Mouse (Mus musculus) thymus, adult 2 months (tissue): ENCODE measurements around the gene Spata17. TPM values are rescaled to one million over a fixed set of nuclear protein-coding genes. Genes with fewer than 3 reads are reported as not detected.
"Not testable (repeated sequence)": the region's sequence is repeated elsewhere in the genome, so short reads cannot be mapped to it uniquely, and the experiment has no call there.

Experiments
- DNase-seq: peaks from one replicate; pipeline ENCODE4 v3.0.0; 2021
- H3K27ac ChIP-seq: fragments of 200-500 bp; 2 replicates; pipeline ENCODE4 v1.5.1; 2012; ENCODE audit warnings: low read length, control low read depth; ENCODE audit not compliant: control insufficient read depth, insufficient read depth
- H3K27me3 ChIP-seq: fragments of 200-500 bp; 2 replicates; pipeline ENCODE4 v1.6.1; 2012; ENCODE audit warnings: mild to moderate bottlenecking, low read length, moderate library complexity, mixed read lengths; ENCODE audit not compliant: control insufficient read depth, insufficient read depth
- H3K36me3 ChIP-seq: fragments of 200-500 bp; 2 replicates; pipeline ENCODE4 v1.6.1; 2012; ENCODE audit warnings: mild to moderate bottlenecking, low read length, moderate library complexity; ENCODE audit not compliant: control insufficient read depth, insufficient read depth
- H3K4me1 ChIP-seq: fragments of 200-500 bp; replicated peaks from 2 replicates; pipeline ENCODE4 v1.6.1; 2012; ENCODE audit warnings: low read length; ENCODE audit not compliant: control insufficient read depth, insufficient read depth
- H3K4me3 ChIP-seq: fragments of 200-500 bp; 2 replicates; pipeline ENCODE4 v1.5.1; 2012; ENCODE audit warnings: mild to moderate bottlenecking, low read length, control low read depth, moderate library complexity; ENCODE audit not compliant: control insufficient read depth, insufficient read depth
- CTCF ChIP-seq: fragments of 200-500 bp; IDR thresholded peaks from 2 replicates; pipeline ENCODE4 v1.5.1; 2012; ENCODE audit warnings: mild to moderate bottlenecking, control low read depth, low read length, moderate library complexity, borderline replicate concordance; ENCODE audit not compliant: control insufficient read depth, poor library complexity, insufficient read depth; ENCODE audit errors: extremely low read depth
- POLR2A ChIP-seq: fragments of 200-500 bp; IDR thresholded peaks from 2 replicates; pipeline ENCODE4 v1.6.1; 2012; ENCODE audit warnings: mild to moderate bottlenecking, low read length, control low read depth, moderate library complexity; ENCODE audit not compliant: control insufficient read depth, poor library complexity, insufficient read depth; ENCODE audit errors: extremely low read depth
- WGBS: fragments of 180-500 bp; shearing (Covaris S2); methylation state at CpG from one replicate; pipeline ENCODE4 v1.1.7; 2018; 5-methylcytosine and 5-hydroxymethylcytosine counted together
- polyA plus RNA-seq: library from polyadenylated mRNA; depleted of rRNA; stranded (reverse); fragments of >200 nt; gene quantifications from 2 replicates; pipeline ENCODE4 v1.2.3, GENCODE M21; 2012

Spata17 gene
- polyA plus RNA-seq, 1 experiment, result 0.05 TPM

DNA sequence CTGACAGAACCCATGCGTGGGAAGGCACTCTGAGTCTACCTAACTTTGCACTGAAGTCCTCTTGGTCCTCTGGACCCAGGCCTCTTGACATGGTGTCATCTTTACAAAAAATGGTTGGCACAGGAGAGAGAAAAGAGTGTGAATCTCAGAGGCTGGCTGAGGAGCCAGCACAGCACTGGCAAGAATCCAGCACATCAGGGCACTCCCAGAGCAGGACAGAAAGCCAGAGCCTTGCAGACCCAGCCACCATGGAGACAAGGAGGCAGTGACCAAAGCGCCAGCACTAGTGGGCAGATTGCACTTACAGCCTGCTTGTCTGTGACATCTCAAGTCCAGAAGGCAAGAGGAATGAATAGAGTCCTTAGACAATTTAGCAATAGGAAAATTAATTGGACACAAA, 62.7 kb downstream of the Spata17 start:
- H3K36me3 ChIP-seq, result no peaks in the 10 kb centered on the region
- no peaks in the 10 kb centered on the region for H3K4me1 ChIP-seq
- WGBS, result 90% methylated on average over 2 of the region's 2 CpGs
- H3K27me3 ChIP-seq, result no peaks in the 10 kb centered on the region
- no peak overlapping the region for H3K4me3 ChIP-seq
- no peak for DNase-seq
- TF ChIP-seq POLR2A (no peak), CTCF (no peak)
- no peak overlapping the region for H3K27ac ChIP-seq

DNA sequence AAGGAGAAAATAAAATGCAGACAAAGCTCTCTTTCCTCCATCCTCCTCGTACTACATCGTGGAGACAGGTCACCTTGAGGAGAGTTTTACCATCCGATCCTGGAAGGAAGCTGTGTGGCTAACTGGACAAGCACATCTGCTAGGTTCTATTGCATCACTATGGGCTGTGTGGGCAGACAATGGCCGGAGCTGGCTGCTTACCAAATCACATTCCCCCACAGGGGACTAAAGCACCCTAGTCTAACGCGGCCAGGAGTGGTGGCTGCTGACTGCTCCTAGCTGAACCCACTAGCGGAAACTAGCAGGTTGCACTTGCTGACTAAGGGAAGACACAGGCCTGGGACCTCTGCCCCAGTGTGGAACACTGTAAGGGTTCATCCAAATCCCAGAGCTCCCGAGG, 72.3 kb downstream of the Spata17 start:
- Histone ChIP-seq H3K27ac (no peak overlapping the region), H3K4me3 (no peak overlapping the region), H3K27me3 (no peaks in the 10 kb centered on the region), H3K4me1 (no peaks in the 10 kb centered on the region), H3K36me3 (no peaks in the 10 kb centered on the region)
- WGBS, result 75% methylated on average over 8 of the region's 8 CpGs
- no peak for TF ChIP-seq POLR2A
- no peak for TF ChIP-seq CTCF
- DNase-seq, result no peak

DNA sequence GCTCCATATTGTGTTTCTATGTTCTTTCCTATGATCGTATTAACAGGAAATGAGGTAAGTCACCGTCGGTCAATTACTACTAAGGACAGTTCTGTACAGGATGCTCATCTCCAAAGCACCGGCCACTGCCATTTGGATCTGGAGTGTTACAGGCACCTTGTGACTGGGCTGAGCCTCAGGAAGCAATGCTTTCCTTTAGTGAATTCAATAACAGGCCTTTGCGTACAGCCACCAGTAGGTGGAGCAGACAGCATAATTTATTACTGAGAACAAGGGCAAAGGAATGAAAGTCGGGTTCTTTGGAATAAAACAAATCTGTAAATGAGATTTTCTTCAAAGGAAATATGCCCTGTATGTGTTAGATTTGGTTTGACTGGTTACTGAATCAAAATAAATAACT, 77.8 kb downstream of the Spata17 start:
- Histone ChIP-seq H3K36me3 (no peaks in the 10 kb centered on the region), H3K4me1 (no peaks in the 10 kb centered on the region), H3K27me3 (no peaks in the 10 kb centered on the region), H3K4me3 (no peak overlapping the region), H3K27ac (no peak overlapping the region)
- TF ChIP-seq POLR2A, result no peak
- TF ChIP-seq CTCF, result no peak
- 25% methylated on average over 6 of the region's 6 CpGs for whole genome bisulfite sequencing
- peak; percentile 5 for DNase-seq

DNA sequence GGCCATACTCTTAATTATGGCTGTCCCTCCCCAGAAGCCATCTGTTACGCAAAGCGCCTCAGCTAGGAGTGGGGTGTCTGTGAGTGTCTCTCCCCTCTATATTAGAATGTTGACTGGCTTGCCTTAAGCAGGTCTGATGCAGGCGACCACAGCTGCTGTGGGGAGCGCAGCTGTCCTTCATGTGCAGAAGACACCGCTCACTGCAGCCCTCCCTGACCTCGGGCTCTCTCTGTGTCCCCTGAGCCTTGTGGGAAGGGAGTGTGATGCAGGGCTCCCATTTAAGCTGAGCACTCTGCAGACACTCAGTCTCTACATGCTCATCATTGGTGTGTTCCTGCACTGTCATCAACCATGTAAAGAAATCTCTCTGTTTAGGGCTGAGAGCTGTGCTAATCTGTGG, 79.4 kb downstream of the Spata17 start:
- Histone ChIP-seq H3K4me3 (no peak overlapping the region), H3K27ac (no peak overlapping the region), H3K36me3 (no peaks in the 10 kb centered on the region), H3K4me1 (no peaks in the 10 kb centered on the region), H3K27me3 (no peaks in the 10 kb centered on the region)
- no peak for DNase-seq
- 86% methylated on average over 6 of the region's 6 CpGs for WGBS
- TF ChIP-seq CTCF (no peak), POLR2A (no peak)

DNA sequence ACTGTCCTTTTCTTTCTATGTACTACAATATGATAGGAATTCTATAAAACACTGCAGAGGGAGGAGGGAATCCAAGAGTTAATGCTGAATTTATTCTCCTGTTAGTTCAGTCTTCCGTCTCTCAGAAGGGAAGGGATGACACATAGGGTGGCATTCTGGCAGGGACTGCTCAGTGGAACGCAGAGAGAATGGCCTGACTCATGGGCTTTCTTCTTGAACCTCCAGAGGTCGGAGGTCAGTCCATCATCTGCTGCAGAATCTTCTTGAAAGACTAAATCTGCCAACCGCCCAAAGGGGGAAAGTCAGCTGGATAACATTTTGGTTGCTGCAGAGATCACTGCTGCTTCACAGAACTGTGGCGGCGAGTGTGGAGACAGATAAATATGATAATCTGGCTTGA, 81.4 kb downstream of the Spata17 start:
- no peak overlapping the region for H3K4me3 ChIP-seq
- 91% methylated on average over 6 of the region's 6 CpGs for WGBS
- TF ChIP-seq POLR2A, result no peak
- no peak for TF ChIP-seq CTCF
- no peak overlapping the region for H3K27ac ChIP-seq
- H3K4me1 ChIP-seq, result no peaks in the 10 kb centered on the region
- DNase-seq, result no peak
- no peaks in the 10 kb centered on the region for H3K27me3 ChIP-seq
- H3K36me3 ChIP-seq, result no peaks in the 10 kb centered on the region

DNA sequence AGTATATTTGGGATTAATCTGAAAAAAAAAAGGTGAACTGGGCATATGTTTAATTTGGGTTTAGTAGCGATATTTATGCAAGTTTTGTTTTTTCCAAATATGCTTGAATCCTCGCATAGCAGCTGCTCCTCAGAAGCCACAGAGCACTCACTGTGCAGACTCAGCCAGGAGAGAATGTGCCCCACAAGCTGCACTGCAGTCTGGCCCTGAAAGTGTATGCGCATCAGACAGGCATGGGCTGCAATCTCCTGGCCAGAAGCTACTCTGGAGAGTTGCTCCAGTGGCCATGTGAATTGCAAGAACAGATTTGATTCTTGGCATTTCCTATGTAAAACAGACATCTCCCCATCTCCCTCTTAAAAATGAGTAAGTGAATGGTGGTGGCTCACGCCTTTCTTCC, 82.9 kb downstream of the Spata17 start:
- H3K27ac ChIP-seq, result no peak overlapping the region
- no peaks in the 10 kb centered on the region for H3K27me3 ChIP-seq
- DNase-seq, result no peak
- WGBS, result 93% methylated on average over 4 of the region's 4 CpGs
- H3K4me1 ChIP-seq, result no peaks in the 10 kb centered on the region
- H3K36me3 ChIP-seq, result no peaks in the 10 kb centered on the region
- TF ChIP-seq CTCF, result no peak
- TF ChIP-seq POLR2A, result no peak
- H3K4me3 ChIP-seq, result no peak overlapping the region

DNA sequence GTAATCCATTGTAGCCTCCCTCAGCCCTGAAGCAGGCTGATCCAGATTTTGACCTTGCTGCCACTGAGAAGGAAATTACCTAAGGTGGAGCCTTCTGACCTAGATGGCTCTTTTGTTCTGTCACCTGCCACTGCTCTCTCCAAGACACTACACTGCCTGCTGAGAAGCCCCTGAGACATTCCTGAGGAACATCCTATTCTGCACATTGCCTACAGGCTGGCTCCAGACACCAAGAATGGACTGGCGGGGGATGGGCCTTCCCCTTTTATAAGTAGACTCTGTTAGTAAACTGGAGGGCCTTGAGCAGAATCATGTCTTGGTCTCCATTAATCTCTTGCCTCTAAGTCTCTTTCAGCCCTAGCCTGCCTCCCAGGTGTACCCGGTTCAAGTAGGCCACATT, 87.7 kb downstream of the Spata17 start:
- not testable (repeated sequence) for DNase-seq, H3K27ac ChIP-seq
- WGBS, result 95% methylated on average over 2 of the region's 2 CpGs

More for the DNA sequence above, 87.7 kb downstream of the Spata17 start:
- H3K4me1 ChIP-seq, H3K36me3 ChIP-seq, H3K4me3 ChIP-seq, H3K27me3 ChIP-seq: not testable (repeated sequence)
